Mouse (Mus musculus) midbrain, embryonic 15.5 days (tissue): ENCODE results near the gene Srrm4. TPM values are rescaled to one million over a fixed set of nuclear protein-coding genes. Genes with fewer than 3 reads are reported as not detected.

ENCODE experiments used
- ATAC-seq: fragments of 200-750 bp; cut with Nextera tagmentation; replicated peaks from 2 replicates; pipeline ENCODE4 v1.8.0; 2017; ENCODE audit warnings: moderate TSS enrichment
- H3K27ac ChIP-seq: fragments of 300-500 bp; sonication (generic); 2 replicates; pipeline ENCODE4 v1.5.1; 2015; ENCODE audit warnings: mild to moderate bottlenecking, inconsistent platforms
- H3K27me3 ChIP-seq: fragments of 300-500 bp; sonication (generic); replicated peaks from 2 replicates; pipeline ENCODE4 v1.6.1; 2015; ENCODE audit warnings: inconsistent platforms
- H3K36me3 ChIP-seq: fragments of 300-500 bp; sonication (generic); replicated peaks from 2 replicates; pipeline ENCODE4 v1.6.1; 2015; ENCODE audit warnings: inconsistent platforms
- H3K4me1 ChIP-seq: fragments of 300-500 bp; sonication (generic); 2 replicates; pipeline ENCODE4 v1.6.1; 2015; ENCODE audit warnings: inconsistent platforms
- H3K4me2 ChIP-seq: fragments of 300-500 bp; sonication (generic); 2 replicates; pipeline ENCODE4 v1.6.1; 2015; ENCODE audit warnings: inconsistent platforms, mild to moderate bottlenecking, moderate library complexity
- H3K4me3 ChIP-seq: fragments of 300-500 bp; sonication (generic); 2 replicates; pipeline ENCODE4 v1.5.1; 2015; ENCODE audit warnings: mild to moderate bottlenecking, inconsistent platforms
- H3K9ac ChIP-seq: fragments of 300-500 bp; sonication (generic); 2 replicates; pipeline ENCODE4 v1.6.1; 2015; ENCODE audit warnings: mild to moderate bottlenecking, inconsistent platforms
- H3K9me3 ChIP-seq: fragments of 300-500 bp; sonication (generic); 2 replicates; pipeline ENCODE4 v1.6.1; 2016; ENCODE audit warnings: inconsistent platforms
- WGBS: fragments of 180-500 bp; shearing (Covaris S2); methylation state at CpG from one replicate; pipeline ENCODE4 v1.1.7; 2015; ENCODE audit warnings: mixed read lengths; 5-methylcytosine and 5-hydroxymethylcytosine counted together
- polyA plus RNA-seq: library from polyadenylated mRNA; unstranded; fragments of >200 nt; fragmentation: Nextera tagmentation; extraction: Ambion mirVana; gene quantifications from 2 replicates; pipeline ENCODE4 v1.2.1, GENCODE M21; 2015

The Srrm4 gene
- polyA plus RNA-seq, 1 experiment from 2014 or later = 20.0 TPM

DNA sequence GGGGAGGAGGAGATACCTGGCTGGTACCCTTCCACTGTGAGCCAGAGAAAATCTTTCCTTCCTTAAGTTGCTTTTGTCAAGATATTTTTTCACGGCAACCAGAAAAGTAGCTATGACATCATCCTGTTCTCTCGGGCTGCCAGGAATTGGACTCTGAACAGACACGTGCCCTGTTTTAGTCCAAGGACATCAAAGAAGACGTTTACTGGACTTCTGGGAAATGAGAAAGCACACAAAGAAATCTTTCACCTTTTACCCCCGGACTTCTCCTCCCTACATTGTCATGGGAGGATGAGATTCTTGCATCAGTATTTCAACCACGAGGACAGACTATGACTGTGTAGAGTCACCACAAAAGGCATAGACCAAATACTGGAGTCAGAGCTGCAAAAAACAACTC, 183.7 kb downstream of the Srrm4 start:
- no peak for ATAC-seq
- Histone ChIP-seq H3K4me3 (no peak overlapping the region), H3K4me2 (no peak overlapping the region), H3K27me3 (no peaks in the 10 kb centered on the region), H3K9ac (no peak overlapping the region), H3K36me3 (no peaks in the 10 kb centered on the region), H3K27ac (no peak overlapping the region), H3K4me1 (peaks cover 7% of the 10 kb centered on the region; the same call in 1 of the 2 replicates), H3K9me3 (no peaks in the 10 kb centered on the region)
- 12% methylated on average over 6 of the region's 6 CpGs for WGBS

DNA sequence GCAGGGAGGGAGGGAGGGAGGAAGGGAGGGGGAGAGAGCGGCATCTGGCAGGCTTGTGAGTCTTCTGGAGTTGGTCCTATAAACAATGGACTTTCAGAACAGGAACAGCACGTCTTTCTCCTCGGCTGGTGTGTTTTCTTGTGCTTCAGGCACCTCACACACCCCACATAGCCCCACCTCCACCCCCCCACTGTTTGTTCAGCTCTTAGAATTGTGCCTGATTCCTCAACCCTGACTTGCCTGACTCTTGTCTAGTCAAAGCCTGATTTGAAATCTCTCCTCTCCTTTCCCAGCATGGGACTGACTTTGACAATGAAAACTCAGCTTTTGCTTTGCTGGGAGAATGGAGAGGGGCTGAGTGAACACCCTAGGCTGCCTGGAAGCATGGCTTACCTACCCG, 184.3 kb downstream of the Srrm4 start:
- no peaks in the 10 kb centered on the region for H3K36me3 ChIP-seq
- H3K27me3 ChIP-seq = no peaks in the 10 kb centered on the region
- H3K9me3 ChIP-seq = no peaks in the 10 kb centered on the region
- no peak overlapping the region for H3K4me3 ChIP-seq
- WGBS = 11% methylated on average over 4 of the region's 4 CpGs
- H3K4me1 ChIP-seq = peaks cover 7% of the 10 kb centered on the region; the same call in 1 of the 2 replicates
- H3K4me2 ChIP-seq = no peak overlapping the region
- no peak for ATAC-seq
- H3K27ac ChIP-seq = no peak overlapping the region
- H3K9ac ChIP-seq = no peak overlapping the region

DNA sequence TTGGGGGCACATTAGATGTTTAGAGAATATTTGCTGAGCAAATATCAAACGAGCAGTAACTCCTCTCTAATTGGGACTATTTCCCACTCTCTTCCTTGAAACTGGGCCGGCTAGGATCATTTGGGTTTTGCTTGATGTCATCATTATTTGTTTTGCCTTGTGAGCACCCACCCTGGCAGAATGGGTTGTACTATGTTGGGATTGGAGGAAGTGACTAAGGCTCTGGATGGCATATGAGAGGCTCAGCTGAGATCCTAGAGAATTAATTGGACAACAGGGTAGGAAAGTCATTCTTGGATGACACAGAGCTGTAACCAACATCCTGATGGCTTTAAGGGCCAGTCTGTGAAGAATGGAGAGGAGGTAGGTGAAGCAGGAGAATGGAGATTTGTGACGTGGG, 185.1 kb downstream of the Srrm4 start:
- Histone ChIP-seq H3K27me3 (no peaks in the 10 kb centered on the region), H3K4me3 (no peak overlapping the region), H3K4me2 (no peak overlapping the region), H3K27ac (no peak overlapping the region), H3K9ac (no peak overlapping the region), H3K36me3 (no peaks in the 10 kb centered on the region), H3K4me1 (peaks cover 7% of the 10 kb centered on the region; the same call in 1 of the 2 replicates), H3K9me3 (no peaks in the 10 kb centered on the region)
- 80% methylated on average over 3 of the region's 3 CpGs for WGBS
- ATAC-seq = no peak

DNA sequence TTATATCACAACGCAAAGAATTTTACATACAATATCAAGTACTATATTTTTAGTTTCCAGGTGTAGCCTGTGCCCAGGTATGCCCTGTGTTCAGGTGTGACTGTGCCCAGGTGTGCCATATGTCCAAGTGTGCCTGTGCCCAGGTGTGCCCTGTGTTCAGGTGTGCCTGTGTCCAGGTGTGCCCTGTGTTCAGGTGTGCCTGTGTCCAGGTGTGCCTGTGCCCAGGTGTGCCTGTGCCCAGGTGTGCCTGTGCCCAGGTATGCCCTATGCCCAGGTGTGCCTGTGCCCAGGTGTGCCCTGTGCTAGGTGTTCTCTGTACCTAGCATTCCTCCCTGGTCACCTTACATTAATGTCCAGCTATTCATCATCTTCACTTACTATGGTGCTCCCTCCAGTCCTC, 185.7 kb downstream of the Srrm4 start:
- Histone ChIP-seq H3K4me2 (no peak overlapping the region), H3K36me3 (no peaks in the 10 kb centered on the region), H3K9ac (no peak overlapping the region), H3K4me3 (no peak overlapping the region), H3K9me3 (no peaks in the 10 kb centered on the region), H3K4me1 (peaks cover 7% of the 10 kb centered on the region; the same call in 1 of the 2 replicates), H3K27me3 (no peaks in the 10 kb centered on the region), H3K27ac (no peak overlapping the region)
- 93% methylated on average over 1 of the region's 1 CpGs for WGBS
- ATAC-seq = no peak

DNA sequence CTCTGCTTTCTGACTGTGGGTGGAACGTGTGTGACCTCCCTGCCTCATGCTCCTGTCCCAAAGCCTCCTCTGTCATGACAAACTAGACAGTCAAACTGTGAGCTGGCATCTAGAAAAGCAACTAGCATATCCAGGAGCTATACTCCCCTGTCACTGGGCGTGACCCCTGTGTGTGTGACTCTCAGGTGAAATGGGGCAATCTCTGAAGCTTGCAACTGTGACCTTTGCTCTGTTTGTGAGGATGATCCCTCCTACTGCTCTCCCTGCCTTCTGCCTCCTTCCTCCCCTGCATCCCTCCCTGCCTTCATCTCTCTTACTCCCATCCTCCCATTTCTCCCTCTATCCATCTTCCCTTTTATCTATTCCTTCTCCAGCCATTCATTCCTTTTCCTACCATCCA, 187.6 kb downstream of the Srrm4 start:
- ATAC-seq = no peak
- H3K27me3 ChIP-seq = no peaks in the 10 kb centered on the region
- H3K4me2 ChIP-seq = no peak overlapping the region

DNA sequence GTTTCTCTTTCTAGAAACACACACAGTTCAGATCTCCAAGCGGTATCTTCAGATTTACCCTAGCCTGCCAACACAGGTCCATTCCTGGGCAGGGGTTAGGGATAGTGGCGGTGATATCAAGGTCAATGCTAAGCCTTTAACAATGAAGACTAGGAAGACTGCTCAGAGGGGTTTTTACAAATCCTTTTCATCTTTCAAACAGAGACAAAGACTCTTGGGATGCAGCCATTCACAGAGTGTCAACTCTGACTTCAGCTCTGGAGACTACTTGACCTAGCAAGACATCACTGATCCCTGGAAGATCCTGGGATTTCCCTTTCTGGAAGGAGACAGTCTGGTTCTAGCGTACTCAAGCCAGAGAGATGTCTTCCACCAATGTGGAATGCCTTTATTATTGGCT, 190.8 kb downstream of the Srrm4 start:
- Histone ChIP-seq H3K9ac (no peak overlapping the region), H3K4me3 (no peak overlapping the region), H3K4me2 (no peak overlapping the region), H3K4me1 (no peaks in the 10 kb centered on the region), H3K9me3 (no peaks in the 10 kb centered on the region), H3K27me3 (no peaks in the 10 kb centered on the region), H3K36me3 (no peaks in the 10 kb centered on the region), H3K27ac (no peak overlapping the region)
- 40% methylated on average over 3 of the region's 3 CpGs for WGBS
- no peak for ATAC-seq

More for the DNA sequence above, 187.6 kb downstream of the Srrm4 start:
- H3K4me1 ChIP-seq = no peaks in the 10 kb centered on the region
- no peaks in the 10 kb centered on the region for H3K36me3 ChIP-seq
- no peak overlapping the region for H3K27ac ChIP-seq
- H3K9me3 ChIP-seq = no peaks in the 10 kb centered on the region
- no peak overlapping the region for H3K4me3 ChIP-seq
- WGBS = 92% methylated on average over 2 of the region's 2 CpGs
- no peak overlapping the region for H3K9ac ChIP-seq

DNA sequence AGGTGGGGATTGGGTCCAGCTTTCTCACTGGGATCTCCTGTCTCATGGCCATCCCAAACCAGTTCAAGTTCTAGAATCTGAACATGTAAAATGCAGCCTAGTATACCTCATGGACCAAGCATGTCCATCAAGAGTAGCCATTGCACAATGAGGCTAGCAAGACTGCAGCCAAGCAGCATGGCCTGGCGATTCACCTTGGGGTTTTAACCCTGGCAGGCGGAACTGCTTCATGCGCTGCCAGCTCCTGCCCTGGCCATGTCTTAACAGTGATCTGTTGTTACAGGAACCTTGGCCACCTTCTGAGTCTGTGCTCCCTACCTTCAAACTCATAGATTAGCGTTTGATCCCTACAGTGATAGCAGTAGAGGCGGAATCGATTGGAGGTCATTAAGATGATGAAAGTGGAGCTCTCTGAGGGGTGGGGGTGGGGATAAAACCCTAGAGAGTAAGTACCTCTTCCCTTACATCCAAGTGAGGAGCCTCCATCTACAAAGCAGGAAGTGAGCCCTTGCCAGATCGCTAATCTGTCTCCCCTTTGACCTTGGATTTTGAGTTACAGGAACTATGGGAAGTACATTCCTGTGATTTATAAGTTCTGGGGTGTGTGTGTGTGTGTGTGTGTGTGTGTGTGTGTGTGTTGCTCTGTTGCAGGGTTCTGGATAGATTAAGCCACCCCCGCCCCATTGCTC, 191.4 kb downstream of the Srrm4 start:
- H3K27me3 ChIP-seq = no peaks in the 10 kb centered on the region
- no peaks in the 10 kb centered on the region for H3K36me3 ChIP-seq
- H3K9ac ChIP-seq = no peak overlapping the region
- H3K27ac ChIP-seq = no peak overlapping the region
- WGBS = 82% methylated on average over 8 of the region's 8 CpGs
- no peaks in the 10 kb centered on the region for H3K4me1 ChIP-seq
- no peak overlapping the region for H3K4me3 ChIP-seq
- H3K4me2 ChIP-seq = no peak overlapping the region
- ATAC-seq = no peak
- no peaks in the 10 kb centered on the region for H3K9me3 ChIP-seq

DNA sequence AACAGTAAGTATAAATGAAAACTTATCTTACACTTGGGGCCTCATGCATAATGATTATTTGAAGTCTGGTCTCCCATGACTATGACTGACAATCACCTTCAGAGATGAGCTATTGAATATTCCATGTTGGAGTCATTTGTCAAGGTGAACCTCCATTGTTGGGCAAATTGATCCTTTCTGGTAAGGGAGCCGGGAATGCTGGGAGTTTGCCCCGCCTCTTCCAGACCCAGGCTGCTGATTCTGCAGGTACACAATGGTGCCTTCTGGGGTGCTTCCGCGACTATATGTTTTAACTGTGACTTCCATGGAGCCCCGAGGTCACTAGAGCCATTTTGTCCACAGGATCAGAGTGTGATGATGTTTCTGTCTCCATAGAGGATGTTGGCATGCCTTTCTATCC, 195.5 kb downstream of the Srrm4 start:
- 83% methylated on average over 5 of the region's 5 CpGs for WGBS
- no peaks in the 10 kb centered on the region for H3K36me3 ChIP-seq
- no peak for ATAC-seq

DNA sequence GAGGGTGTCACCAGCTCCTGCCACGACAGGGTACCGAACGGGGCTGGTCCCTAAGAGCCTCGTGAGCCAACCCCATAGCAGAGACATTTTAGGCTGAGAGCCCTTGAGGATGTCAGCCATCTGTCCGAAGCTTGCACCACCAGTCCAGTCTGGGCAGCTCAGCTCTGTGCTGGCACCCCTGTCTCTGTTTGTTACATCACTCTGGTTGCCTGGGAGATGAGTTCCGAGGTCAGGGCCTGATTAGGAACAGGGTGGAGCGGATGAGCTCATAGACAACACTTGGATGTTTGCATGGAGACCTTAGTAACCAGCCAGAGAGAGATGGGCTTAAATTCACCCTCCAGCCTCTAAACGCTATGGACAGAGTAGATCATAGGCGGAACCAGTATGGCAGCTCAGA, 199.0 kb downstream of the Srrm4 start:
- Histone ChIP-seq H3K4me2 (no peak overlapping the region), H3K4me1 (peaks cover 14% of the 10 kb centered on the region), H3K9ac (no peak overlapping the region), H3K9me3 (no peaks in the 10 kb centered on the region), H3K27me3 (no peaks in the 10 kb centered on the region), H3K4me3 (no peak overlapping the region), H3K27ac (no peak overlapping the region), H3K36me3 (no peaks in the 10 kb centered on the region)
- no peak for ATAC-seq
- 76% methylated on average over 9 of the region's 9 CpGs for WGBS

More for the DNA sequence above, 195.5 kb downstream of the Srrm4 start:
- Histone ChIP-seq H3K27ac (no peak overlapping the region), H3K4me2 (no peak overlapping the region), H3K4me3 (no peak overlapping the region), H3K27me3 (no peaks in the 10 kb centered on the region), H3K9ac (no peak overlapping the region), H3K9me3 (no peaks in the 10 kb centered on the region), H3K4me1 (no peaks in the 10 kb centered on the region)

DNA sequence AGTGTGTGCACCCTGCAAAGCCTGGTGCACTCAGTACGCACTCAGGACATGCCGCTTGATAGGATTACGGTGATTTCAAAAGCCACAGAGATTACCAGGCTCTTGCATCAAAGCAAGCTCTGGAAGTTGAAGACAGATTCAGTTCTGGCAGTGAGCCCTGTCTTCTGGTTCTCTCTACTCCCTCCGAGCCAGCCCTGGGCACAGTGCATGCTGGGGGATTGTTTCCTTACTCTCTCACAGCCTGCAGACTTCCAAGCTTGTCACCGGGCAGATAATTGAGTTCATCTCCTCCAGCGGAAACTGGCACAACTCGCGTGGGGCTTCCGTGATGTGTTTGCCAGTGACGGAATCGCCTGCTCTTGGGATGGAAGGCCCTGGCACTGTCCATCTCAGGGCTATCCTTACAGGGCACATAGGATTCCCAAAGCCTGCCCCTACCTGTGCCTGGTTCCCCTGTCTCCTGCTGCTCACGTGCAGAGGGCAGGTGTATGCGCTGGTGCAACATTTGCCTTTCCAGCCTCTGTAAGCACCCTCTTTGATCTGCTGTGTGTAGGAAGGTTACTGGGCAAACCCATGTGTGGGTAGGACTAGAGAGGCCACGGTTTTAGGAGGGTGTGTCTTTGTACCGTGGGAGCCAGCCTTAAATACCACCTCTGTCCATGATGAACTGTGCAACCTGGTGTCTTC, 201.6 kb downstream of the Srrm4 start:
- peak; percentile 88 for ATAC-seq
- no peak overlapping the region for H3K4me3 ChIP-seq
- 31% methylated on average over 15 of the region's 15 CpGs for WGBS
- H3K27ac ChIP-seq = peak overlapping the region; percentile 70
- H3K9ac ChIP-seq = peak overlapping the region; percentile 7; the same call in 1 of the 2 replicates
- no peaks in the 10 kb centered on the region for H3K36me3 ChIP-seq
- H3K27me3 ChIP-seq = no peaks in the 10 kb centered on the region
- peak overlapping the region; percentile 25; the same call in 1 of the 2 replicates for H3K4me2 ChIP-seq
- H3K4me1 ChIP-seq = peaks cover 14% of the 10 kb centered on the region
- H3K9me3 ChIP-seq = no peaks in the 10 kb centered on the region

DNA sequence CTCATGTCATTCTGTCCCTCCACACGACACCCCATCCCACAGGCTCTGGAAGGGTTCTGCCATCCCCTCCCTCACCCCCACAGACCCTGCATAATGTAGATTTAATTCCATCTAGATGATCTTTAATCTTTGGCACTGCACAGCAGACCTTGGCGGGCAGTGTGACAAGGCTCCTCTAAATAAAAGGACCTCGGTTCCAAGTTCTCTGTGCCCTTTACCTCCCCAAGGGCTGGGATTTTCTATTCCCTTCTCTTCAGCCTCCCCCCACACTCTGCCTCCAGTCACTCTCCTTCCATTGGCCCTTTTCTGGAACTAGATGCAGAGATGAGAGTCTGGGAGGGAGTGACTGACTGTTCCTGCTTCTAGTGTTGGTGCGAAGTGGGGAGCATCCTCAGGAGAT, 202.3 kb downstream of the Srrm4 start:
- H3K27me3 ChIP-seq = no peaks in the 10 kb centered on the region
- H3K36me3 ChIP-seq = no peaks in the 10 kb centered on the region
- H3K4me3 ChIP-seq = no peak overlapping the region
- ATAC-seq = peak; percentile 33
- WGBS = 46% methylated on average over 4 of the region's 4 CpGs
- H3K4me1 ChIP-seq = peaks cover 14% of the 10 kb centered on the region
- H3K27ac ChIP-seq = peak overlapping the region; percentile 70
- H3K9ac ChIP-seq = no peak overlapping the region
- H3K9me3 ChIP-seq = no peaks in the 10 kb centered on the region
- 0 out of 2 replicates have a peak overlapping the region, but pooled peaks have one; percentile 25 for H3K4me2 ChIP-seq
